Mouse (Mus musculus) kidney, embryonic 15.5 days (tissue): ENCODE measurements around the gene Ppp3ca. TPM values are rescaled to one million over a fixed set of nuclear protein-coding genes. Genes with fewer than 3 reads are reported as not detected.

Experiments
- ATAC-seq: fragments of 200-750 bp; cut with Nextera tagmentation; replicated peaks from 2 replicates; pipeline ENCODE4 v1.8.0; 2017; ENCODE audit warnings: moderate TSS enrichment; ENCODE audit not compliant: low FRiP score
- H3K27ac ChIP-seq: fragments of 300-500 bp; sonication (generic); 2 replicates; pipeline ENCODE4 v1.5.1; 2015; ENCODE audit warnings: mild to moderate bottlenecking, inconsistent platforms
- H3K27me3 ChIP-seq: fragments of 300-500 bp; sonication (generic); 2 replicates; pipeline ENCODE4 v1.6.1; 2015; ENCODE audit warnings: inconsistent platforms
- H3K36me3 ChIP-seq: fragments of 300-500 bp; sonication (generic); 2 replicates; pipeline ENCODE4 v1.6.1; 2015; ENCODE audit warnings: inconsistent platforms
- H3K4me1 ChIP-seq: fragments of 300-500 bp; sonication (generic); 2 replicates; pipeline ENCODE4 v1.6.1; 2015; ENCODE audit warnings: inconsistent platforms
- H3K4me2 ChIP-seq: fragments of 300-500 bp; sonication (generic); 2 replicates; pipeline ENCODE4 v1.6.1; 2015; ENCODE audit warnings: moderate library complexity, mild to moderate bottlenecking, inconsistent platforms
- H3K4me3 ChIP-seq: fragments of 300-500 bp; sonication (generic); replicated peaks from 2 replicates; pipeline ENCODE4 v1.5.1; 2015; ENCODE audit warnings: mild to moderate bottlenecking, inconsistent platforms
- H3K9ac ChIP-seq: fragments of 300-500 bp; sonication (generic); 2 replicates; pipeline ENCODE4 v1.6.1; 2015; ENCODE audit warnings: mild to moderate bottlenecking, inconsistent platforms
- H3K9me3 ChIP-seq: fragments of 300-500 bp; sonication (generic); replicated peaks from 2 replicates; pipeline ENCODE4 v1.6.1; 2016; ENCODE audit warnings: inconsistent platforms
- WGBS: fragments of 180-500 bp; shearing (Covaris S2); methylation state at CpG from one replicate; pipeline ENCODE4 v1.1.7; 2015; ENCODE audit warnings: mixed read lengths; 5-methylcytosine and 5-hydroxymethylcytosine counted together
- polyA plus RNA-seq: library from polyadenylated mRNA; unstranded; fragments of >200 nt; fragmentation: Nextera tagmentation; extraction: Ambion mirVana; gene quantifications from 2 replicates; pipeline ENCODE4 v1.2.1, GENCODE M21; 2015

The Ppp3ca gene
- polyA plus RNA-seq, 1 experiment from 2014 or later = 64.0 TPM

DNA sequence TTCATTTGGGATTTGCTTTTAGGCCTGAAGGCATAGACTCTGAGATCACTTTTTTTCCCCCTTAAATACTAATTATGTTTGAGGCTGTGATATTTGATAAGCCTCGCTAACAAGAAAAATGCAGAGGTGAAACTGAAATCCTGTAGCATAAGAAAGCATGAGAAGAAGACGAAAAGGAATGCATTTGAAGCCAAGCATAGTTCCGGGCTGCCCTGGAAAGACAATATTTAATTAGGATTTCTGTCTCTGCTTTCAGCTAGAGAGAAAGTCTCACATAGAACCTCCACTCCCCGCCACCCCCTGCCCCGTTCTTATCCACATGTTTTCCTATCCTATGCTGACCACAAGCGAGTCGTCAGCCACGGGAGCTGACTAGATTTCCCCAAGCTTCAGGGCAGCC is 241.4 kb downstream of the Ppp3ca start:
- H3K36me3 ChIP-seq = no peaks in the 10 kb centered on the region
- no peak overlapping the region for H3K9ac ChIP-seq
- H3K27me3 ChIP-seq = no peaks in the 10 kb centered on the region
- H3K4me1 ChIP-seq = no peaks in the 10 kb centered on the region
- WGBS = 57% methylated on average over 8 of the region's 8 CpGs
- no peak overlapping the region for H3K27ac ChIP-seq
- no peak overlapping the region for H3K4me2 ChIP-seq
- no peak overlapping the region for H3K4me3 ChIP-seq
- no peaks in the 10 kb centered on the region for H3K9me3 ChIP-seq
- ATAC-seq = no peak

- 92% methylated on average over 7 of the region's 7 CpGs for WGBS
- Histone ChIP-seq H3K36me3 (peaks cover 15% of the 10 kb centered on the region), H3K4me3 (no peak overlapping the region), H3K27ac (no peak overlapping the region), H3K9me3 (no peaks in the 10 kb centered on the region), H3K4me1 (no peaks in the 10 kb centered on the region), H3K4me2 (no peak overlapping the region), H3K9ac (no peak overlapping the region), H3K27me3 (no peaks in the 10 kb centered on the region)
- no peak for ATAC-seq
Measured at GRCm38 (mm10) chr3:136917080-136917479, 247.2 kb downstream of the Ppp3ca start.

- Histone ChIP-seq H3K36me3 (peaks cover 33% of the 10 kb centered on the region), H3K9me3 (no peaks in the 10 kb centered on the region), H3K9ac (no peak overlapping the region), H3K4me3 (no peak overlapping the region), H3K4me1 (no peaks in the 10 kb centered on the region), H3K27me3 (no peaks in the 10 kb centered on the region), H3K4me2 (no peak overlapping the region), H3K27ac (no peak overlapping the region)
- ATAC-seq = no peak
Measured at GRCm38 (mm10) chr3:136933071-136933470, 263.1 kb downstream of the Ppp3ca start.

- Histone ChIP-seq H3K27ac (no peak overlapping the region), H3K27me3 (no peaks in the 10 kb centered on the region), H3K9me3 (no peaks in the 10 kb centered on the region), H3K4me2 (no peak overlapping the region), H3K4me3 (no peak overlapping the region), H3K9ac (no peak overlapping the region), H3K4me1 (0 out of 2 replicates have a peak, but pooled peaks cover 9% of the 10 kb centered on the region), H3K36me3 (0 out of 2 replicates have a peak, but pooled peaks cover 7% of the 10 kb centered on the region)
- WGBS = 57% methylated on average over 7 of the region's 7 CpGs
- no peak for ATAC-seq
Measured at GRCm38 (mm10) chr3:136940733-136941601, 271.0 kb downstream of the Ppp3ca start.

DNA sequence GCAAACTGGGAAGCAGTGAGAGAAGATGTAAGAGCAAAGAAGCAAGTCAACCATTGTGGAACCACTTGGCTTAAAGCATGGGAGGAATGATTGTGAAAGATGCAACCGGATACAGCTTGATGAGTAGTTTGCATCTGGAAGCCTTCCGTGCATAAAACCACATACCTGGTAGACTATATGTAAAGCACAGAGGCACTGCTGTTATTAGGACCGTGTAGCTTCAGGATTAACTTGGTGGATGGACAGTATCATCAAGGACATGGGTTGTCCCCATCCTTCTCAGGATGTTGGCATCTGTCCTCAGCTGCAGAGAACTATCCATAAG is 271.6 kb downstream of the Ppp3ca start:
- H3K27ac ChIP-seq = no peak overlapping the region
- H3K4me3 ChIP-seq = no peak overlapping the region
- WGBS = 86% methylated on average over 3 of the region's 3 CpGs
- H3K4me2 ChIP-seq = no peak overlapping the region
- no peak for ATAC-seq
- H3K4me1 ChIP-seq = 0 out of 2 replicates have a peak, but pooled peaks cover 10% of the 10 kb centered on the region
- H3K9me3 ChIP-seq = no peaks in the 10 kb centered on the region
- no peak overlapping the region for H3K9ac ChIP-seq
- H3K36me3 ChIP-seq = 0 out of 2 replicates have a peak, but pooled peaks cover 7% of the 10 kb centered on the region
- H3K27me3 ChIP-seq = no peaks in the 10 kb centered on the region

GRCm38 (mm10) chr3:136945550-136945949 is 275.6 kb downstream of the Ppp3ca start:
- H3K9ac ChIP-seq = no peak overlapping the region
- H3K9me3 ChIP-seq = no peaks in the 10 kb centered on the region
- H3K4me1 ChIP-seq = 0 out of 2 replicates have a peak, but pooled peaks cover 10% of the 10 kb centered on the region
- no peak overlapping the region for H3K4me3 ChIP-seq
- no peaks in the 10 kb centered on the region for H3K36me3 ChIP-seq
- H3K4me2 ChIP-seq = no peak overlapping the region
- peak; percentile 69; the same call in 1 of the 2 replicates for ATAC-seq
- no peaks in the 10 kb centered on the region for H3K27me3 ChIP-seq
- 52% methylated on average over 4 of the region's 4 CpGs for WGBS
- peak overlapping the region; percentile 54; the same call in 1 of the 2 replicates for H3K27ac ChIP-seq

- H3K27me3 ChIP-seq = no peaks in the 10 kb centered on the region
- H3K4me1 ChIP-seq = 0 out of 2 replicates have a peak, but pooled peaks cover 8% of the 10 kb centered on the region
- H3K4me2 ChIP-seq = no peak overlapping the region
- no peaks in the 10 kb centered on the region for H3K36me3 ChIP-seq
- no peak overlapping the region for H3K9ac ChIP-seq
- WGBS = 88% methylated on average over 2 of the region's 2 CpGs
- H3K4me3 ChIP-seq = no peak overlapping the region
- ATAC-seq = no peak
- no peak overlapping the region for H3K27ac ChIP-seq
- H3K9me3 ChIP-seq = no peaks in the 10 kb centered on the region
Measured at GRCm38 (mm10) chr3:136946662-136947061, 276.7 kb downstream of the Ppp3ca start.

GRCm38 (mm10) chr3:136948142-136948541 is 278.2 kb downstream of the Ppp3ca start:
- Histone ChIP-seq H3K4me3 (no peak overlapping the region), H3K9ac (no peak overlapping the region), H3K27ac (no peak overlapping the region), H3K4me2 (no peak overlapping the region), H3K27me3 (no peaks in the 10 kb centered on the region), H3K36me3 (no peaks in the 10 kb centered on the region), H3K4me1 (0 out of 2 replicates have a peak, but pooled peaks cover 7% of the 10 kb centered on the region), H3K9me3 (no peaks in the 10 kb centered on the region)
- 81% methylated on average over 4 of the region's 4 CpGs for WGBS
- no peak for ATAC-seq

- ATAC-seq = no peak
- no peaks in the 10 kb centered on the region for H3K4me1 ChIP-seq
- H3K27me3 ChIP-seq = no peaks in the 10 kb centered on the region
- H3K4me2 ChIP-seq = no peak overlapping the region
- no peak overlapping the region for H3K27ac ChIP-seq
- no peak overlapping the region for H3K4me3 ChIP-seq
- WGBS = 96% methylated on average over 1 of the region's 1 CpGs
- no peak overlapping the region for H3K9ac ChIP-seq
- H3K36me3 ChIP-seq = no peaks in the 10 kb centered on the region
- H3K9me3 ChIP-seq = no peaks in the 10 kb centered on the region
Measured at GRCm38 (mm10) chr3:136951792-136952191, 281.9 kb downstream of the Ppp3ca start.

GRCm38 (mm10) chr3:136952822-136953221 is 282.9 kb downstream of the Ppp3ca start:
- Histone ChIP-seq H3K9me3 (no peaks in the 10 kb centered on the region), H3K4me1 (no peaks in the 10 kb centered on the region), H3K9ac (no peak overlapping the region), H3K27ac (no peak overlapping the region), H3K27me3 (no peaks in the 10 kb centered on the region), H3K4me2 (no peak overlapping the region), H3K36me3 (no peaks in the 10 kb centered on the region), H3K4me3 (no peak overlapping the region)
- no peak for ATAC-seq
- WGBS = 91% methylated on average over 1 of the region's 1 CpGs

- Histone ChIP-seq H3K4me3 (no peak overlapping the region), H3K4me2 (no peak overlapping the region), H3K27ac (no peak overlapping the region), H3K9me3 (no peaks in the 10 kb centered on the region), H3K36me3 (no peaks in the 10 kb centered on the region), H3K4me1 (no peaks in the 10 kb centered on the region), H3K9ac (no peak overlapping the region), H3K27me3 (no peaks in the 10 kb centered on the region)
- WGBS = 89% methylated on average over 2 of the region's 2 CpGs
- ATAC-seq = no peak
Measured at GRCm38 (mm10) chr3:136955043-136955442, 285.1 kb downstream of the Ppp3ca start.

- no peak overlapping the region for H3K27ac ChIP-seq
- no peaks in the 10 kb centered on the region for H3K27me3 ChIP-seq
- H3K9me3 ChIP-seq = no peaks in the 10 kb centered on the region
- WGBS = 88% methylated on average over 3 of the region's 3 CpGs
- no peak overlapping the region for H3K4me2 ChIP-seq
- H3K36me3 ChIP-seq = no peaks in the 10 kb centered on the region
- ATAC-seq = no peak
- H3K9ac ChIP-seq = no peak overlapping the region
- H3K4me3 ChIP-seq = no peak overlapping the region
- H3K4me1 ChIP-seq = no peaks in the 10 kb centered on the region
Measured at GRCm38 (mm10) chr3:136960314-136960713, 290.4 kb downstream of the Ppp3ca start.
